Mouse (Mus musculus): ENCODE results near the gene Ankzf1. TPM values are rescaled to one million over a fixed set of nuclear protein-coding genes. Genes with fewer than 3 reads are reported as not detected.

Gene Ankzf1
- total and polyA plus RNA-seq, 2 experiments from 2014 or later, result 11.6 to 20.6 TPM

DNA sequence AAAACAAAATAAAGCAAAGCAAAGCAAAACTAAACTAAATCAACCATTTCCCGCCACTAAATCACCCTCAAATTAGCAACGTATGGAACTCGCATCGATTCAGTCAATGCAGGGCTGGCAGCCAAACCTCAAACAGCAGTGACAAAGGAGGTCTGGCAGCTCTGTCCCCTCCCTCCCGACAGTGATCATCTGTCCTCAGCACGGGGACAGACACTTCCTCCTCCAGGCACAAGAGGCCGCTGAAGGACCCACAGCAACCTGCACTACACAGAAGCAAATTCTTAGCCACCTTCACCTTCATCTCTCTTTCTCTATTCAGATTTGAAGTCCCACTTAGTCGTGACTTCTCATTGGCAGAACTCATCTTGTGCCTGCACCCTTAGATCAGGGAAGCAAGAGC lies 42.7 kb downstream of the Ankzf1 start:
- peak; percentile 53 for ATAC-seq (ENCODE audit: insufficient read depth, low read depth)
- H3K4me1 ChIP-seq (ENCODE audit: control insufficient read depth, insufficient read depth), result no peaks in the 10 kb centered on the region; the same call in 1 of the 2 replicates
- no peak overlapping the region for H3K4me3 ChIP-seq (ENCODE audit: low read depth, low read length)
- TF ChIP-seq CTCF (IDR thresholded peaks at IDR 0.05; ENCODE audit: low read depth) (peak; percentile 79), EP300 (IDR thresholded peaks at IDR 0.05; ENCODE audit: low read depth) (no peak)
- H3K36me3 ChIP-seq (replicated peaks; ENCODE audit: control insufficient read depth, insufficient read depth, low read length), result peaks cover 6% of the 10 kb centered on the region
- H3K9me3 ChIP-seq (replicated peaks; ENCODE audit: control insufficient read depth, low read length), result no peaks in the 10 kb centered on the region
- WGBS, result under 1% methylated on average over 8 of the region's 8 CpGs
- H3K27ac ChIP-seq (ENCODE audit: low read depth), result no peak overlapping the region
- H3K27me3 ChIP-seq (ENCODE audit: control insufficient read depth, insufficient read depth, low read length), result no peaks in the 10 kb centered on the region
- H3K9ac ChIP-seq (replicated peaks; ENCODE audit: low read depth, low read length), result no peak overlapping the region
- no peak overlapping the region for H3K4me2 ChIP-seq (ENCODE audit: low read depth, low read length)
- peak; percentile 88 for DNase-seq (ENCODE audit: low spot score)

GRCm38 (mm10) chr1:75236117-75237050 lies 44.4 kb downstream of the Ankzf1 start, which contains the start of gene Dnajb2:
TSS of gene Dnajb2 (plus strand) at chr1:75236406.
- ATAC-seq (ENCODE audit: insufficient read depth, low read depth) (peak; percentile 92), DNase-seq (ENCODE audit: low spot score) (peak; percentile 88)
- no peaks in the 10 kb centered on the region for H3K9me3 ChIP-seq (replicated peaks; ENCODE audit: control insufficient read depth, low read length)
- TF ChIP-seq CTCF (IDR thresholded peaks at IDR 0.05; ENCODE audit: low read depth), result no peak
- no peak for TF ChIP-seq EP300 (IDR thresholded peaks at IDR 0.05; ENCODE audit: low read depth)
- H3K4me1 ChIP-seq (ENCODE audit: control insufficient read depth, insufficient read depth), result no peaks in the 10 kb centered on the region; the same call in 1 of the 2 replicates
- H3K27ac ChIP-seq (ENCODE audit: low read depth), result peak within 1 kb of the TSS; percentile 94
- H3K36me3 ChIP-seq (replicated peaks; ENCODE audit: control insufficient read depth, insufficient read depth, low read length), result peaks cover 21% of the 10 kb centered on the region
- H3K9ac ChIP-seq (replicated peaks; ENCODE audit: low read depth, low read length), result peak within 1 kb of the TSS; percentile 79
- peak within 1 kb of the TSS; percentile 72 for H3K4me3 ChIP-seq (ENCODE audit: low read depth, low read length)
- H3K4me2 ChIP-seq (ENCODE audit: low read depth, low read length), result peak within 1 kb of the TSS; percentile 93
- WGBS, result under 1% methylated on average over 63 of the region's 64 CpGs
- H3K27me3 ChIP-seq (ENCODE audit: control insufficient read depth, insufficient read depth, low read length), result no peaks in the 10 kb centered on the region

DNA sequence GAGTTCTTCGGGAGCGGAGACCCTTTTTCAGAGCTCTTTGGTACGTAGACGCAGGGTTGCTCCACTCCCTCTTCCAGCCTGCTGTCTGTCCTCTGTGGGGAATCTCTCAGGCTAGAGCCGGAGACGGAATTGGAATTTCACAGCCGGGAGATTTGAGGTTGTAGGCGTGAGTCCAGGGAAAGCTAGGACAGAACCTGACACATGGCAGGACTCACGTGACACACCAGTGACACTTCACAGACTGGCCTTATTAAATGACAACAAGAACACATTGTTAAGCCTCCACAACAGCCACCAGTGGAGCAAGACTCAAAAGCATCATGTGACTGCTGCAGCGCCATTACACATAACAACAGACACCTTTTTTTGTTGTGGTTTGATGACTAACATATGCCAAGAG lies 47.6 kb downstream of the Ankzf1 start:
- Histone ChIP-seq H3K9ac (replicated peaks; ENCODE audit: low read depth, low read length) (no peak overlapping the region), H3K4me2 (ENCODE audit: low read depth, low read length) (no peak overlapping the region), H3K36me3 (replicated peaks; ENCODE audit: control insufficient read depth, insufficient read depth, low read length) (peaks cover 47% of the 10 kb centered on the region), H3K4me1 (ENCODE audit: control insufficient read depth, insufficient read depth) (no peaks in the 10 kb centered on the region; the same call in 1 of the 2 replicates), H3K27me3 (ENCODE audit: control insufficient read depth, insufficient read depth, low read length) (no peaks in the 10 kb centered on the region), H3K27ac (ENCODE audit: low read depth) (peak overlapping the region; percentile 13), H3K9me3 (replicated peaks; ENCODE audit: control insufficient read depth, low read length) (no peaks in the 10 kb centered on the region), H3K4me3 (ENCODE audit: low read depth, low read length) (no peak overlapping the region)
- WGBS, result 55% methylated on average over 10 of the region's 10 CpGs
- DNase-seq (ENCODE audit: low spot score) (peak; percentile 37), ATAC-seq (ENCODE audit: insufficient read depth, low read depth) (0 out of 2 replicates have a peak, but pooled peaks have one; percentile 4)
- no peak for TF ChIP-seq CTCF (IDR thresholded peaks at IDR 0.05; ENCODE audit: low read depth)
- TF ChIP-seq EP300 (IDR thresholded peaks at IDR 0.05; ENCODE audit: low read depth), result no peak

DNA sequence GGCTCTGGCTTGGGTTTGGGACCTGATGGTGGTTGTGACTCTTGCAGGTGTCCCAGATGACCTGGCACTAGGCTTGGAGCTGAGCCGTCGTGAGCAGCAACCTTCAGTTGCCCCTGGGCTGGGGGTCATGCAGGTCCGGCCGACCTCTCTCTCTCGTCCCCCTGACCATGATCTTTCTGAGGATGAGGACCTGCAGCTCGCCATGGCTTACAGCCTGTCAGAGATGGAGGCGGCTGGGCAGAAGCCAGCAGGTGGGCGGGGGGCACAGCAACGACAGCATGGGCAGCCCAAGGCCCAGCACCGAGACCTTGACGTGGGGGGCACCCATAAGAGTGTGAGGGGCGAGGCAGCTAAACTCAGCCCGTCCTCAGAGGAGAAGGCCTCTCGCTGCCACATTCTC lies 51.5 kb downstream of the Ankzf1 start:
- no peak for DNase-seq (ENCODE audit: low spot score)
- Histone ChIP-seq H3K36me3 (replicated peaks; ENCODE audit: control insufficient read depth, insufficient read depth, low read length) (peaks cover 46% of the 10 kb centered on the region), H3K4me3 (ENCODE audit: low read depth, low read length) (no peak overlapping the region), H3K4me2 (ENCODE audit: low read depth, low read length) (no peak overlapping the region), H3K27ac (ENCODE audit: low read depth) (no peak overlapping the region), H3K27me3 (ENCODE audit: control insufficient read depth, insufficient read depth, low read length) (no peaks in the 10 kb centered on the region), H3K9me3 (replicated peaks; ENCODE audit: control insufficient read depth, low read length) (no peaks in the 10 kb centered on the region), H3K4me1 (ENCODE audit: control insufficient read depth, insufficient read depth) (peaks cover 20% of the 10 kb centered on the region), H3K9ac (replicated peaks; ENCODE audit: low read depth, low read length) (no peak overlapping the region)
- TF ChIP-seq EP300 (IDR thresholded peaks at IDR 0.05; ENCODE audit: low read depth), result no peak
- TF ChIP-seq CTCF (IDR thresholded peaks at IDR 0.05; ENCODE audit: low read depth), result no peak
- WGBS, result 91% methylated on average over 14 of the region's 14 CpGs
- no peak for ATAC-seq (ENCODE audit: insufficient read depth, low read depth)

- H3K27ac ChIP-seq (ENCODE audit: low read depth), result no peak overlapping the region
- ATAC-seq (ENCODE audit: insufficient read depth, low read depth) (no peak), DNase-seq (ENCODE audit: low spot score) (no peak)
- H3K4me2 ChIP-seq (ENCODE audit: low read depth, low read length), result no peak overlapping the region
- H3K27me3 ChIP-seq (ENCODE audit: control insufficient read depth, insufficient read depth, low read length), result no peaks in the 10 kb centered on the region
- TF ChIP-seq CTCF (IDR thresholded peaks at IDR 0.05; ENCODE audit: low read depth) (no peak), EP300 (IDR thresholded peaks at IDR 0.05; ENCODE audit: low read depth) (no peak)
- no peaks in the 10 kb centered on the region for H3K9me3 ChIP-seq (replicated peaks; ENCODE audit: control insufficient read depth, low read length)
- H3K4me1 ChIP-seq (ENCODE audit: control insufficient read depth, insufficient read depth), result peaks cover 22% of the 10 kb centered on the region
- H3K36me3 ChIP-seq (replicated peaks; ENCODE audit: control insufficient read depth, insufficient read depth, low read length), result peaks cover 44% of the 10 kb centered on the region
- no peak overlapping the region for H3K9ac ChIP-seq (replicated peaks; ENCODE audit: low read depth, low read length)
- 92% methylated on average over 12 of the region's 12 CpGs for WGBS
- no peak overlapping the region for H3K4me3 ChIP-seq (ENCODE audit: low read depth, low read length)
These were observed 52.4 kb downstream of the Ankzf1 start for GRCm38 (mm10) chr1:75244175-75244826.
